Mouse (Mus musculus): ENCODE results near the gene Fam184a.

Fam184a gene

GRCm38 (mm10) chr10:53750955-53751652, at the start of gene Fam184a:
Fam184a (minus strand) TSS chr10:53751123.
- DNase-seq: peak; percentile 96

GRCm38 (mm10) chr10:53796258-53796581, 45.3 kb upstream of the Fam184a start:
- DNase-seq: no peak

GRCm38 (mm10) chr10:53795567-53796257, 44.8 kb upstream of the Fam184a start:
- DNase-seq: peak; percentile 22

DNA sequence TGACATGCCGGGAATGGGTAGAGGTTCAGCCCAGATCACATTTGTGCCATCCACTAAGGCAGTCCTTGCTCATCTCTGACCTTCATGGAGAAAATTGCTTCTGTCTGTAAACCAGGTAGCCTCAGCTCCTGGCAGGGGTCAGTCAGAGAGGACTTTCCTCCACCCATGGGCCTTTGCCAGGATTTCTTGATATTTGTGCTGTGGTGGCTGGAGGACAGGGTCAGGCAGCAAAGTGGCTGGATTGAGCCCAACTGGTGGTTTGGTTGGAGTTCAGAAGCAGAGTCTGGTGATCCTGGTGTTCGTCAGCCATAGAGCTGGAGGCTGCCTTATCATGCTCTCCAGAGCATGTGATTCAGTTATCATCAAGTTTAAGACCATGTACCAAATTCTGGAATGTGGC, 40.4 kb upstream of the Fam184a start:
- no peak for DNase-seq

- no peak for DNase-seq
Measured at GRCm38 (mm10) chr10:53776591-53776990, 25.7 kb upstream of the Fam184a start.

GRCm38 (mm10) chr10:53772708-53773107, 21.8 kb upstream of the Fam184a start:
- DNase-seq: no peak

DNA sequence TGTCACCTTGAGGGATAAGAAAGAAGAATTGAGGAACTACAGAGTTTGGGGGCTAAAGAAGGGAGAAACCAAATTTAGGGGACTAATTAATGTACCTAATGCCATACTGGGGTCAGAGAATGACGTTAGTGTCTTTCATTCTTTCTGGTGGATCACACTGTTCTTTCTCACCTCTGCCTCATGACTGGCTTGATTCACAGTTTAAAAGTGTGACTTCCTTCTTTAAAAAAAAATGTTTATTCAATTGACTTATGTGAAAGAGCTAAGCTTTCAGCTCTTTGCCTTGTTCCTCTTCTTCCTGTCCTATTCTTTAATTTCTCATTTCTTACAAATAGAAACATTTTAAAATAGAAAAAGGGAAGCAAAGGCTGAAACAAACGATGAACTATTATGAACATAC, 20.6 kb upstream of the Fam184a start:
- DNase-seq: no peak

- DNase-seq: no peak
Measured at GRCm38 (mm10) chr10:53768745-53769144, 17.8 kb upstream of the Fam184a start.

DNA sequence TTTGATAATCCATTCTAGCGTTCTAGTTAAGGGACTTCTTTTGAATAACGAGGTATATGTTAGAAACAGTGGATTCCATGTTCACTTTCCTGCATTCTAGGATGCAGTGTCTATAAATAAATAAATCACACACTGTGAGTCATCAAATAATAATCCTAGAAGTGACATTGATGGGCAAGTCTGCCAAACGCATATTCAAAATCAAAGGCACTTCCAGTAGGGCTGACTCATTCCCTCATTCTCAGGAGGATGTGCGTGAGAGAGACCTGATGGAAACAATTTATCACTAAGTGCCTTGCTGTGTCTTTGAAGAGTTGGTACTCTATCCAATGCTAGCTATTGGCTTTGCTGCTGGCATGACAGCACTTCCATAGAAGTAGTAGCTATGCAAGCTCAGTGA, 14.5 kb upstream of the Fam184a start:
- no peak for DNase-seq

GRCm38 (mm10) chr10:53752723-53753122, 1.8 kb upstream of the Fam184a start:
- DNase-seq: no peak

DNA sequence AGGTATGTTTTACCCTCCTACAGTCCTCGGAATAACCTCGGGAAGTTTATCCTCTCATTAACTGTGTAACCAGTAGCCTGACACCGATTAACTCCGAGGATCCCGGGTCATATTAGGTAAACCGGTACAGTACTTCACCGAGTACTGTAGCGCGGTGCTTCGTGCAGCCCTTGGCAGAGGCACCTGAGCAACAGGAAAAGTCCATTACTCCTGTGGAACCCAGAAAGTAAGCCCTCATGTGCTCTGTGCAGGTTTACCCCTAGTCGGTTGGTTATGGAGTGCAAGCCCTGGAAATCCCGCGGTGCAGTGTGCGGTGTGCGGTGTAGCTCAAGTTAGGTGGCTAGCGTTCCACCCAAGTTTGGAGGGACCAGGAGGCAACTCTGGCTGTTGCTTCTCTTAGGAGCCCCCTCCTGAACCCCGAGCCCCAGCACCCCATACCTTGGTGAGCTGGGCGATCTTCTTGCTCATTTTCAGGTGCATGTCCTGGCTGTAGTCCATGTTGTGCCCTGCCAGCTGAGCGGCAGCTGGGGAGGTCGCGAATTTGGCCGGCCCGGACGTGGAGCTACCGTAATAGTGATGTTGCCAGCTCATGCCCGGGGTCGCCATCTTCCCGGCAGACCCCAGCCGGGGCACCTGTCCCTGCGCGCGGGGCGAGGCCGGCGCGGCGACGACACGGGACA, 508 bp downstream of the Fam184a start:
- DNase-seq: peak; percentile 80

DNA sequence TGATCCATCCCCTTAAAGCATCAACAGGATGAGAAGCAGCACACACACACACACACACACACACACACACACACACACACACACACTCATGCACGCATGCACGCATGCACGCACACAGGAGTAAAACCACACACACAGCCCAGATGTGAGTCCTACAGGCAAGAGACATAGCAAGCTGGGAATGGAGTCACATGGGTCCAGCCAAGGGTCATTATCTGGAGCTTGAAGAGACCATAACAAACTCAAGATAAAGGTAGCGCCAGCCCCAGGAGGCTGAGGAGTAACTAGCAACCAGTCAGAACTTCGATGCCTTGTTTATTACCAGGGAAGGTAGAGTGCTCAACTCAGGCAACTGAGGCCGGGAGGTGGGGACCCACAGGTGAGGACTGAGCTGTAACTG, 4.9 kb downstream of the Fam184a start:
- no peak for DNase-seq

- DNase-seq: no peak
Measured at GRCm38 (mm10) chr10:53742961-53743360, 8.0 kb downstream of the Fam184a start.

DNA sequence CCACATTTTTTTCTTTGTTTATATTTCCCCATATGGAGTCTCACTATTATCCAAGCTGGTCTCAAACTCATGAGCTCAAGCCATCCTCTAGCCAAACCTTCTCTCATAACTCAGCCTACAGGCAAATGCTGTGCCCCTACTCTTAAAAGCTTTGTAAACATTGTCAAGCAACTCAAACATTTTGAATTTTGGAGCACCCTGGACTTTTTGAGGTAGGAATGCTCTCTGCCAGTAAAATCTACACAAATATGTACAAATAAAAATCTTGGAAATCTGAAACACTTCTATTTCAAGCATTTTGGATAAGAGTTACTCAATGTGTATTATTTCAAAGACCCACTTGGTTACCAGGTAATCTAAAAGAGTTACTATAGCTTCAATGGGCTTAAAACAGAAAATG, 10.9 kb downstream of the Fam184a start:
- no peak for DNase-seq

GRCm38 (mm10) chr10:53738842-53739241, 12.1 kb downstream of the Fam184a start:
- DNase-seq: no peak

GRCm38 (mm10) chr10:53735201-53735865, 15.6 kb downstream of the Fam184a start:
- DNase-seq: peak; percentile 77

DNA sequence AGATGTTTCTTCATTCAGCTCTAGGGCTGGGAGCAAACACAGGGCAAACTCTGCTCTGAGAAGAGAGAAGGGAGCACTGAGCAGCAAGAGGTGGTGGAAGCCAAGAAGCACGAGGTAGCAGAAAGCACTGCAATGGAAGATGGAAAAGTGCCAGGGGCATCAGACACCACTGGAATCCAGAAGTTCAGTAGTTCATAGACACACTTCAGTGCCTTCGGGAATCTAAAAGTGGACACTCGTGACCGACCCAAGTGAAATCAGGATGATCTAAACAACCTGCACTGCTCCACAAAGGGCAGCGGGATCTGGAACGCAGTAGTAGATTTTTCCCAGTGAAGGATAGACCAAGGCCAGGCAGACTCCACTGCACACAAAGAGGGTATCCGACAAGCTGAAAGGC, 18.6 kb downstream of the Fam184a start:
- DNase-seq: no peak

- no peak for DNase-seq
Measured at GRCm38 (mm10) chr10:53728883-53729282, 22.0 kb downstream of the Fam184a start.

- DNase-seq: no peak
Measured at GRCm38 (mm10) chr10:53725301-53725700, 25.6 kb downstream of the Fam184a start.

GRCm38 (mm10) chr10:53704516-53704915, 46.4 kb downstream of the Fam184a start:
- peak; percentile 35 for DNase-seq

DNA sequence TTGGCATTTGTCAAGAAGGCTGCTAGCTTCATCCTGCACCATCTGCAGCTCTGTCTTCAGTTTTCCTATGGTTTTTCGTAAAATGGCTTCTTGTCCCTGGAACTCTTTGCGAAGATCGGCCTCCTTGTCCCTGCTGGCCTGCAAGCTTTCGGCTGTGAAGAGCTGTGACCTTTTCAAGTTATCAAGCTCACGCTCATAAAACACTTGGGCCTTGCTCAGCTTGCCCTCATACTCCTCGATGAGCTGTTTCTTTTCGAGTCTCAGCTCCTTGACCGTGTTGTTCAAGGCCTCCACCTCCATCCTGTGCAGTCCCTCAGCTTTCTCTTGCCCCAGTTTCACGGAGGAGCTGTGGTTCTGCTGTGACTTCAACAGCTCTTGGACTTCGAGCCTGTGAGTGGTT, 52.4 kb downstream of the Fam184a start:
- no peak for DNase-seq

DNA sequence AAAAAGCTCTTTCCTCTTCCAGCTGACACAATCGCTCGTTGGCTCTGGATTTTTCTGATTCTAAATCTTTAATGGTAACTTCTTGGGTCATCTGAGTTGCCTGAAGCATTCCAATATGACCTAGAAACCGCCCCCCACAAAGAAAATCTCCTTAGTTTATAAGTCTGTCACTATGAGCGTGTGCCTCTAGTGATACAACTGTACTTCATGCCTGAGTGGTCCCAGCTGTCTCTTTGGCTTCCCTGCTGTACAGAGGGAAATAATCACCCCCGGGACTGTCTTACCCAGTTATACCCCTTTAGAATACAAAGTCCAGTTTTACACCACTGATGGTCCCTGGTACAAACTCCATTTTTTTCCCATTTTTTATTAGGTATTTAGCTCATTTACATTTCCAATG, 56.2 kb downstream of the Fam184a start:
- DNase-seq: no peak

DNA sequence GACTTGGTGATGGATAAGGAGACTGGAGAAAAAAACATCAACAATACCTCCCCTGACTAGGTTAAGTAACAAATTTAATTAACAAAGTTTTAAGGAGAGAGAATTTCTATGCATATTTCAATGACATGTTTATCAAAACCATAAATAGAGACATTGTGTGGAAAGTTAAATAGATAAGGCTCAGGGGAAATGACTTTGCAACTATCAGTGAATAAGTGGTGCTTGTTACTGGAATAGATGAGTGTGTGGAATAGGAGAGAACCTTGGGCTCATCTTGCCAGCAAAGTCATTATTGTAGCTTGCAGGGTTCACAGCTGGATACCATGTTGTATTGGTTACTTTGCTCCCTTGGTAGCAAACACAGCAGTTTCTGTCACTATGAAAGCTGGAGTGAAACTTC, 59.7 kb downstream of the Fam184a start:
- no peak for DNase-seq
